Mouse (Mus musculus) lung, adult 2 months (tissue): ENCODE measurements around the gene Tfdp1.

Experiments
- CTCF ChIP-seq: fragments of 200-500 bp; IDR thresholded peaks from 2 replicates; pipeline ENCODE4 v1.5.1; 2011; ENCODE audit warnings: mild to moderate bottlenecking, low read length, control low read depth; ENCODE audit not compliant: insufficient read depth
- POLR2A ChIP-seq: fragments of 200-500 bp; IDR thresholded peaks from 2 replicates; pipeline ENCODE4 v1.6.1; 2011; ENCODE audit warnings: low read depth, mild to moderate bottlenecking, control low read depth, low read length, borderline replicate concordance; ENCODE audit errors: extremely low read depth

- TF ChIP-seq CTCF, result no peak
- TF ChIP-seq POLR2A, result no peak
These were observed 3.9 kb upstream of the Tfdp1 start for GRCm38 (mm10) chr8:13334671-13335070.
